Mouse (Mus musculus) kidney, postnatal 25 days (tissue): Measurements from ENCODE around the gene Aox3.

ENCODE experiments used
- DNase-seq, 2 experiments: peaks; one replicate each; pipeline ENCODE4 v3.0.0; 2021; ENCODE audit warnings: mixed read lengths in 2 of 2

The Aox3 gene

DNA sequence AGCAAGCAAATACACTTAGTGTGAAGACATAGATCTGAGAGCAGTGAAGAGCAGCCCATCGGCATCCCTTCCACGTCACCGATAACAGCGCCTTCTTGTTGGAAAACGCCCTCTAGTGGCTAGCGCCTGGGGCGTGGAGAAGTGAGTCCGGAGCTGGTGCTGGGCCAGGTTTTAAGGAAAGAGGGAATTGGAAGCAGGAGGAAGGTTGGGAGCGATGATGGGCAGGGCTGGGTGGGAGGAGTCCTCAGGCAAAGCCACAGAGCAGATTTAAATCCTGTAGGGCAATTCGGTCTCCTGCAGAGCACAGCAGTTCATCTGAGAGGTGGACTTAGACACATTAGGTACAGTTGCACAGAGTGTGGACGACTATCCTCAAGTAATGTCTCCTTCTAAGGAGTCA is at the start of gene Aox3:
Gene Aox3 (plus strand): TSS at position 251 of the 400 bp plus-strand sequence.
- DNase-seq, result peak; percentile 71 to 78

DNA sequence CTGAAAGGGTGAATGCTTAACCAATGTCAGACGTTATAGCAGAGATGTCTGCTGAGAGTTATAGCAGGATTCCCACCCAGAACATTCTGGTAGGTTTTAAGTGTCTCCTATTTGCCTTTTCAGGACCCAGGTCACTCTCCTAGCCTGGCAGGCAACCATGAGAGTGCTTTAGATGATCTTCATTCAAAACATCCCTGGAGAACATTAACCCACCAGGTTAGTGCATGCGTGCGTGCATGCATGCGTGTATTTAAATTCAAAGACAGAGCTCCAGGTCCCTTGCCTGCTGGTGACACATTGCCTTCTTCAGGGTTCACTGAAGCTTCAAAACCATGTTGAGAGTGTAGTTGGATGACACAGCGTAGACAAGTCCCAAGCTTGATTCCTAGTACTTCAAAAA is 47.8 kb upstream of the Aox3 start:
- DNase-seq, result peak in 1 of 2 experiments; percentile 5

DNA sequence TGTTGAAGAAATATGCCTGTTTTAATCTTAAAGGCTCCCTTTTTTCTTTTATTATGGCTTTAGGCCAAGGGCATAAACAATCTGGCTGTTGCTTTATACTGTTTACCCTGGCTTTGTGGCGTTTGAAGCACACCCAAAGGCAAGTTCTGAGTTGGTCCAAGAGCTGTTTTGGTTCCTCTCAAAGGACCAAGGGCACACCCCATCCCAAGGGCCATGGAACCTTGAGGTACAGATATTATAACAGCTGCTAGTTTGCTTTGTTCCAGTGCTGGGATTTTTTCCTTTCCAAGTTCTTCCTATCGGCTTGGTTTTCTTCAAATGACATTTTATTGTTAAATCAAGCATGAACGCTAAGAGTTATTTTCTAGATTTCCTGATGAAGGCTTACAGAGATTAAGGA is 47.3 kb upstream of the Aox3 start:
- DNase-seq, result no peak

DNA sequence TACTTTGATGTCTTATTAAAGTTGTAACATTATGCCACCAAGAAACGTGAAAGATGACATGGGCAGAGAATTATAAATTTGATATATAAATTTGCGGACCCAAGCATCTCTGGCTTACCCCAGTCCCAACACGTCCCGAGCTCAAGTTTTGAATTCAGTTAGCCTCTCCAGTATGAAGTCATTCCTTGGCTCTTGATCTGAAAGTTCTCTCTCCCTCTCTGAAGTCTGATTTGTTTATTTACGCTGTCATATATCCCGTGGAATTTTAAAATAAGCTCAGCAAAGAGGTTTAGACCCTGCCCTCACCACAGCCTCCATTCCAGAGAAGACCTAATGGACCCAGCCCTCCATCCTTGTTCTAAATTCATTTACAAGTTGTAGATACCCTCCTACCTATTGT is 43.7 kb upstream of the Aox3 start:
- no peak for DNase-seq

DNA sequence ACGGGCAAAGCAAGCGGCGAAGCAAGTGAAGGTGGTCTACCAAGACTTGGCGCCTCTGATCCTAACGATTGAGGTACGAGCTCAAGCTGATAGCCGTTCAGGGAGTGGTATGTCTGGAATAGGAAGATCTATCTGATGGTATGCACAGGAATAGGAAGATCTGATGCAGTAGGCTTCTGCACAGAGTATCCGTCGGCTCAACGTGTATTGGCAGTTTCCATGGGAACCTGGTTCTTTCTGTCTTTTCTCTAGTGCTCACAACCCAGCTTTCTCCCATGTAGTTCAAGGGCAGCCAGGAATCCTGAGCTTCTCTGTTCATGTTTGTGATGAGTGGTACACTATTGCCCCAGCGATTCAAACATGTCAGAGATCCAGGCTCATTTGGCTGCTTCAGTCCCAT is 42.8 kb upstream of the Aox3 start:
- no peak for DNase-seq

DNA sequence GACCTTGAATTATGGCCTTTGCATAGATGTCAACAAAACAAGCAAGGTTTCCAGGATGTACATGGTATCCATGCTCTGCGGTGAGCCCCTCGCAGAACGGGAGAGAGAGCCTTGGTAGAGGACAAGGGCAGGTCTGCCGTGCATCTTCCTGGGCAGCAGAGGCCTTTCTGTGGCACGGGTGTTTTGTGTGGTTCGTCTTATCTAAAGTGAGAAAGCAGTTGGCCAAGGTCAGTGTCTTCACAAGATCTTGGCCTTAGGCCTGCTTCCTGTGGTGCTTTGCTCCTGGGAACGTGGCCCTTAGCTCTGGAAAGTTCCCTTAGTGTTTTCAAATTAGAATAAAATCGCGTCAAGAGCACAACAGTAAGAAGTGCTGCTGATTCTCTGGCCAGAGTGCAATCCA is 41.9 kb upstream of the Aox3 start:
- DNase-seq, result no peak

DNA sequence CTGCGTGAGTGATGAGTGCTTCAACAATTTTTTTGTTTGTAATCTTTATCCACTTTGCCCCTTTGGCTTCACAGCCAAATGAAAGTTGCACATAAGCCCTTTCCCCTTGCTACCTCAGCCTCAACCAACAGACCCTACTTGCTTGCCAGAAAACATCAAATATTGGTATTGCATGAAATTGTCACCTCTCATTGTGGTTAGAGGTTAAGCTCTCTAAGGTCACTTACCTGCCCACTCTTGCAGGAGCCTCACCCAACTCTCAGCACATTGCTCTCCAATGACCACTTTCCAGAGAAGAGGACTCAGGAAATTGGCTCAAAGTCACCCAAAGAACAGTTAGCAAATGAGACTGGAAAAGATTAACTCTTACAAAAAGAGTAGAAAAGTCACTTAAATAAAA is 41.4 kb upstream of the Aox3 start:
- no peak for DNase-seq

DNA sequence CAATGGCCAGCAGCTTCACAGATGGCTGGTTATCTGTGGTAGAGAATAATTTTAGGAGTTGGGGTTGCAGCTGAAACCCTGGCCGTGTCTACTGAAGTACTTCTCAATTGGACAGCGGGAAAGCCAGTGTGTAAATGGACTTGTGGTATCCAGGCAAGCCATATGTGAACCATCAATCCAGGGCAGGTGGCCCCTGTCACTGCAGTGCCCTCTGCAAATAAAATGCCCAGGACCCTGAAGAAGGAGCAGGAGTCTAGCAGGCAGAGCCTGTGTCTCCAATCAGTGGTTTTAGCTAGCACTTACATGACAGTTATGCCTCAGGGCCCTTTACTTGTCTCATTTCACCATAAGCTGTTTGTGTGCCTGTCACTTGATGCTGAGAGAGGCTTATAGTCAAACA is 40.5 kb upstream of the Aox3 start:
- no peak for DNase-seq

DNA sequence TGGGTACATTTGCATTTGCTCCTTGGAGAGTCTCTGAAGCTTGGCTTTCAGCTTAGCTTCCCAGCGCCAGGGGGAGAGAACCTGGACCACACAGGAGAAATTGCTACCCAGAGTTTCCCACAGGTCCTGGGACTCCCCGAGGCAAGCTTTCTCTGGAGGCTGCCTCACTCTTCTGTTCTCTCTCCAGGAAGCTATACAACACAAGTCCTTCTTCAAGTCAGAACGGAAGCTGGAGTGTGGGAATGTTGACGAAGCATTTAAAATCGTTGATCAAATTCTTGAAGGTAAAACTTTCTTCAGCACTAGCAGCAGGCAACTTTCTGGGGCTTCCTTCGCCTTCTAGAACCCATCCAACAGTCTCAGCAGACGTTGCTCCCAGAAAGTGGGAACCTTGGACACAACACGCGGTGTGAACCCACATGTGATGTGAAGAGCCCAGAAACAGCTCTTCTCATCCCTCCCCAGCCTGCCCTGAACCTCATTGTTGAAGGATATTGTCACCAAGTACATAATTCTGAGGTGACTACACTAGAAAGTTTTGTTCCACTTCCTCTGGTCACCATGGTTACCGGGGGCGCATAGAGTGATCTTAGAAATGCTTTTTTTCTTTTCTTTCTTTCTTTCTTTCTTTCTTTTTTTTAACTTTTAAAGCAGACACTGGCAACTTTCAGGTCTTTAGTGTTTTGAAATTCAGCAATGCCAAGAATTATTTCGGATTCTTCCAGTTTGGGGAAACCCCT is 39.8 kb upstream of the Aox3 start:
- no peak for DNase-seq

DNA sequence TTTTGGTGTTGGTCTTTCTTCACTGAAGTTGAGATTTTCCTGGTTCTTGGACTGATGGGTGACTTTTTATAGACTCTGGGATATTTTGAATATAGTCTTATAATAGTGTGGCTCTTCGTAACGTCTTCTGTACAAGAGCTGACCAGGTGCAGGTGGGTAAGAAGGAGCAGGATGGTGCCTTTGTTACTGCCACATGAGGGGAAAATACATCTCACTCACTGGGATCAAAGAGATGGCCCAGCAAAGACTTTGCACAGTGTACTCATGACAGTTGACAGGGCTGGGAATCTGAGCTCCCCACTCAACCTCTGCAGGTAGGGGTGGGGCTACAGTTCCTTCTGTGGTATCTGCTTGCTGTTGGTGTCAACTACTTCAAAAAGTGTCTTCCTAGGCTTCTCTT is 38.7 kb upstream of the Aox3 start:
- DNase-seq, result no peak

DNA sequence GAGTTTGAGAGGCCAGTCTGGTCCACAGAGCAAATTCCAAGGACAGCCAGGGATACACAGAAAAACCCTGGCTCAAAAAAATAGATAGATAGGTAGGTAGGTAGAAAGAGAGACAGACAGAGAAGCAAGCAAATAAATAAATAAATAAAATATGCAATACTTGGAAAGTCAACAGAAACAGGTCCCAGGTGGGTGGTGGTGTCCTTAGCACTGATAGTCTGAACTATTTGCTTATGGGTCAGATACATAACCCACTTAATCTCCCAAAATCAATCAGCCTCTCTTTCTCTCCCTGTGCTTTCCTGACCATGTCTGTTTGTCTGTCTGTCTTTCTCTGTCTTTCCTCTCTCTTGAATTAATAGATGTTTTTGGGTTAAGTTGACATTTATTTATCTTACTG is 35.0 kb upstream of the Aox3 start:
- DNase-seq, result no peak

DNA sequence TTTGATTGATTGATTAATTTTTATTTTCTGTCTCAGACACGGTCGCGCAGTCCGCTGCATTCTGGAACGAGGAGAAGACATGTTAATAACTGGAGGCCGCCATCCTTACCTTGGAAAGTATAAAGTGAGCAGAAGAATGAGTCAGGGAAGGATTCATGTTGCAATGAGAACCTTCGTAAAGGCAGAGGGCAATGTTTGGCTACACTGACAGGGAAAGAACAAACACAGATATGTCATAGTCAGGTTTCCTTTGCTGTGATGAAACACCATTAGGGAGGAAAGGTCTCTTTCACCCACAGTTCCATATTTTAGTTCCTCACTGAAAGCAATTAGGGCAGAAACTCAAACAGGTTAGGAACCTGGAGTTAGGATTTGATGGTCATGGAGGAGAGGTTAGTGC is 34.5 kb upstream of the Aox3 start:
- DNase-seq, result no peak

DNA sequence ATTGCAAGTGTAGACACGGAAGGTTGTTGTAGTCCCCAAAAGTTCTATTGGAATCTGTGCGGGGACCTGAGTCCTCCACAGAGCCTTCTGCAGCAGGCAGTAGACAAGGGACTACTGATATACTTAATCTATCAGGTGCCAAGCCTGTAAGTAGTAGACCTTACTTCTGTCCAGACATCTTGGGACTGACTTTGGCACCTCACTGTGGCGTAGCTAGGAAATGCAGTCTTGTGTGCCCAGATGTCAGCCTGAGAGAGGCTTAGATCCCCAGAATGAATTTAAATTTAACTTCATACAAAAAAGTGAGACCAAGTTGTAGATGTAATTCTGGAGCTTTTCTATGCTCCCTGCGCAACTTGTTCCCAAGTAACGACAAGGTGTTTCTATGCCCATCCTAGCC is 33.2 kb upstream of the Aox3 start:
- peak in 1 of 2 experiments; percentile 19 for DNase-seq

DNA sequence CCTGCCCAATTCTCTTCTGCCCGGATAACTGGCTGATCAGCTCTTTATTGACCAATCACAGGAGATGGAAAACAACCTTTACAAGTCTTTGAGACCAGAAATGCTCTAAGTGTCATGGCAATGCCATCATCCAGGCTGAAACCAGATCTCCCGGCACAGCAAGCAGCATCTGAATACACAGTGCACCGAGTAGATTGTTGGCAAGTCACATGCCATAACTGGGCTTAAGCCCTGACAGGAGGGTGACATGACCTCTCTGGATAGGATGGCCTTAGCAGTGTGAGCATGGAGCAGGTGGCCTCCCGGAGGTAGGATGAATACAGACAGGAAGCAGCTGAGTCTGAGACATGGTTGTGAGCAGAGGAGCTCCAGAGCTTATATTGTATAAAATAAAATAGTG is 32.5 kb upstream of the Aox3 start:
- no peak for DNase-seq

DNA sequence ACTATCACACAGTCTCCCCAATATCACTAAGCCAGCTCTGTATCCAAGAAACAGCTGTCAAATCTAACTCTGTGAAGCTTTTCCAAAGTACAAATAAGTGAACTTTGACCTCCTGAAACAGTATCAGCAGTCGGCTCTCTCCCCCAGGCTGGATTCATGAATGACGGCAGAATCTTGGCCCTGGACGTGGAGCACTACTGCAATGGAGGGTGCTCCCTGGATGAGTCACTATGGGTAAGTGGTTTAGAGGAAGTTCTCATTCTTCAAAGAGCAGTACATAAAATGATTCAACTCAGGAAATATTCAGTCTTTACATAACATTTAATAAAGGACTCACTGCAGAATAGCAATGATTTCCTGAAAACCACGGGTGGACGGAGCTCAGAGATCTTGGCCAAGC is 31.6 kb upstream of the Aox3 start:
- DNase-seq, result no peak

DNA sequence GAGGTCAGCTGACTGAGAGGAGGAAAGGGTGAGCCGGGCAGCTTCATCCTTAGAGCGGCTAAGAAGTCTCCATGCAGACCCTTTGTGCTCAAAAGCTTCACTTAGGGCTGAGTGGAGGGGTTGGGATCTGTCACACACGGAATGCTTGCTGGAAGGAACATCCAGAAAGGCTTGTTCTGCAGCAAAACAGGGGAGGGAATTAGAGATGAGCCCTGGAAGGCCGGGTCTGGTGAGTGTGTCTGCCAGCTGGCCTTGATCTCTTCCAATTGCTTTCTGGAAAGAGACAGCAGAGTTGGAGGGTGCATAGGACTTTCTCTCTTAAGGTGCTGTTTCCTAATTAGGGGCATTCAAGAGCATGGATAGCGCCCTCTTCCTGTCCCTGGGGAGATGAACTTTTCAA is 23.6 kb upstream of the Aox3 start:
- DNase-seq, result no peak

DNA sequence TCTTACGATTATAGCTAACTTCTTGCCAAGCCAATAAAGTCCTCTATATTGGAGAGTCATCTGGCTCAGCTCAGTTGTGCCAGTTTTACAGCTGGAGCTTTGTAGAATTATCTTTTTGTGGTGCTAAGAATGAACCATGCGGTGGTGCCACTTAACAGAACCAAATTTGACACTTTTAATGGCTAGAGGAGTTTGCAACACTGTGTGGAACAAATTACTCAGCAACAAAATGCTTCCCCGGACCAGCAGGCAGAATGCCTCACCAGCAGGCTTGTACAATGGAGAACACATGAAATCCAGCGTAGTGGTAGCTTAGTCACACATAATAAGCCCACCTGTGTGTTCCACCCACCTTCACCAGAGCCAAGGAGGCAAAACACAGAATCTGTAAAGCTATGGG is 22.7 kb upstream of the Aox3 start:
- no peak for DNase-seq

DNA sequence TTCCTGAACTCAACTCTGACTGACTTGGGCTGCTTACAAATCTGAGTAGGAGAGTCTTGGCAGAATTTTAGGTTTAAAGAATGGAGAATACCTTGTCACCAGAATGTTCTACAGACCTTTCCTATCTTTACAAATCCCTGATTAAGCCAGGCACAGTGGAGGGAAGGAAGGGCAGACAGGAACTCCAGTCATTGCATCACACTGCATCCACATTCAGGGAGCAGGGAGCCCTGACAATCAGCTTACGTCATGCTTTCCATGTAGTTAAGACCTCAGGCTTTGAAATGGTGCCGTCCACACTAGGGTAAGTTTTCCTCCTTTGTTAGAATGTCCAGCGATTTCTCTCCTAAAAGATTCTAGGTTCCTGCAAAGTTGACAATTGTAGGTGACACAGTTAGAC is 21.7 kb upstream of the Aox3 start:
- DNase-seq, result no peak

DNA sequence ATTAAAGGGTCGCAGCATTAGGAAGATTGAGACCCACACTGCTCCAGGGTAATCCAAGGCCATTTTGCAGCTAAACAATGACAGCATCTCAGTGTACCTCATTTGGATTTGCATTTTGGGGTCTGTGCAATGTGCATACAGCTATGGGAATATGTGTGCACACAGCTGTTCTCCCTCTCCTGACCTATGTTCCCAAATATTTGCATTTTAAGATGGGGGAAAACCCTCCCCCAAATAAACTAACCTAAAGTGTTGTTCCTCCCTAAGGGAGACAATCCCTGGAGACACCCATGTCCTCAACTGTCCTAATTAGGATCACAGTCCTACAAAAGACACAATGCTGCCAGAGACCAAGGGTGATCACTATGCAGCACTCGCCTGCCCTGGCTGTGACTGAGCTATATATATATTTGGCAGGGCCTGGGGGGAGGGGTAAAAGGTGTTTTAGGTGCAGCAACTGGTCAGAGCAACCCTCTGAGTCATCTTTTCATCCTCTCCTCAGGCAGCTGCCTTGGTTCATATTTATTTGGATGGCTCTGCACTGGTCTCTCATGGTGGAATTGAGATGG is 20.9 kb upstream of the Aox3 start:
- no peak for DNase-seq

DNA sequence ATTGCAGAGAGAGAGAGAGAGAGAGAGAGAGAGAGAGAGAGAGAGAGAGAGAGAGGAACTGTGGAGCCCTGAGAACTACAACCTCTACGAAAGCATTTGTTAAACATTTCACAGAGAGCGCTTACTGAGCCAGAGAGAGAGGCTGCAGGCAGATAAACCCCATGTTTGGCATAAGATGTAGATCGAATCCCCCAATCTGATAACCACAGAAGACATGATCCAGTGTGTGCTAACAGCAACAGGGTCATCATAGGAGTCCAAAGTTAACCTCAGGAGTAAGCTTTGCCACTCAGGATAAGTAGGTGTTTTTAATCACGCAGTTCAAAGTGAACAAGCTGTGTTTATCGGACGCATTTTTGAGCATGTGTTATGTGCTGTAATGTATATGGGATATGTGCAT is 15.6 kb upstream of the Aox3 start:
- no peak for DNase-seq

DNA sequence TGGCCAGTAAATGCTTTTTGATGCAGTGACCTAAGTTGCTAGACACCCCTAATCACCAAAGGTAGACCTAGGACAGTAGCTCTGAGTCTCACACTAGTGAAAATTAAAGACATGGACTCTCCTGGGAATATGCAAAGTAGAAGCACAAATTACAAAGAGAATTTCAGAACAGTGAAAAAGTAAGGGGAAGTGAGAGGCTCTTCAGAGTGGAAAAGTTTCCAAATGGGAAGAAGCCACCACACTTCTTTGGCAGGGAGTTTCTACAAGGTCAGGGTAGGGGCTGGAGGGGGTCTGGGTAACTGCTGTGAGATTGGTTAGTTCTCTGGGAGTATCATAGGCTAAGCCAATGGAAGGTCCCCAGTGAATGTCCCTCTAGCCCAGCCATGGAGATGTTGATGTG is 13.8 kb upstream of the Aox3 start:
- DNase-seq, result no peak

DNA sequence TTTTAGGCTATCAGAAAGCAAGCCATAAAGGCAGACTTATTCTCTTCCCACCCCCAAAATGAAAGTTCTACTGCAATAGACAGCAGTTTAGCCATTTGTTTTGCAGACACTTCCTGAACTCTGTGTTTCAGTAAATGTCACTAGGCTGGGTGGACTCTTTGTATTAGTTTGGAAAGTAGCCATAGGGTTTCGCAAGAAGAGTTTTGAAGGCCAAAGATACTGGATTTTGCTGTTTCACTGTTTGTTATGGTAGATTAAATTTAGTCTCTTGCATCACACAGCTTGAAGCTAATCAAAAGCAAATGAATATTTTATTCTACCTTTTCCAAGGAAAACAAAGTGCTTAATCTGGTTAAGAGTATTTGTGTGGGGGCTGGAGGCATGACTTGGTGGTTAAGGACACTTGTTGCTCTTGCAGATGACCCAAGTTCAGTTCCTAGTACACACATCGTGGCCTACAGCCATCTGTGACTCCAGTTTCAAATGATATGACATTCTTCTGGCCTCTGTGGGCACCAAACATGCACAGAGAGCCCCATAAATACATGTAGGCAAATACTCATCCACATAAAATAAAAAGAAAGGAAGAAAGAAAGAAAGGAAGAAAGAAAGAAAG is 11.3 kb upstream of the Aox3 start:
- DNase-seq, result peak in 1 of 2 experiments; percentile 3

DNA sequence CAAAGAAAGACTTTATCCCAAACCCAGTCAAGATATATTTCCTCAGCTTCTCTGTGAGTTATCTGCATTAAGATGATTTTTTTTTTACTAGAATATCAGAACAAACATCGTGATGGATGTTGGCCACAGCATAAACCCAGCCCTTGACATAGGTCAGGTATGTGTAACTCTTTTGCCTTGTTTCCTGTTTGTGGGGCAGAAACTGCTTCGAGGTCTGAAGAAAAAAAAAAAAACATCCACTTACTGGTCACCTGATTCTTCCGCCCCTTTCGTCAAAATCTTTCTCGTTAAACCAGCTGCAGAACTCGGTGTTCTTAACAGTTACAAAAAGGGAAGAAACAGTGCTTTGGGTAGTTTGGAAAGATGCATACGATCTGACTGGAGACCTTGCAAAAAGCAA is 10.4 kb upstream of the Aox3 start:
- DNase-seq, result no peak

DNA sequence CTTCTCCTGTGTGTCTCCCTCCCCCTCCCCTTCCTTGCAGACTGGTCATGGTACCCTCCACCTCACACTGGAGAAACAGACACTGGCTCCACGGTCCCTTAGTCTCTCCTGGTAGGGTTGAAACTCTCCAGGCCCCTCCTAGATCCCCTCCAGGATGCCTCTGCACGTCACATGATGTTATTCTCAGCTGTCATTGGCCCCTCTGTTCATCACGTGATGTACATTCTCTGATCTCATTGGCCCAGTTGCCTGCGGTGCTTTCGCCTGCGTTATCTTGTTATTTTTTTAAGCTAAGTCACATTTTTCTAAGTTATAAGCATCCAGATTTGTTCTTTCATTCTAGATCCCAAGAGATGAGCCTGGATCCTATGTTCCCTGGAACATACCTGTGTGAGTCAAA is 7.2 kb upstream of the Aox3 start:
- no peak for DNase-seq

DNA sequence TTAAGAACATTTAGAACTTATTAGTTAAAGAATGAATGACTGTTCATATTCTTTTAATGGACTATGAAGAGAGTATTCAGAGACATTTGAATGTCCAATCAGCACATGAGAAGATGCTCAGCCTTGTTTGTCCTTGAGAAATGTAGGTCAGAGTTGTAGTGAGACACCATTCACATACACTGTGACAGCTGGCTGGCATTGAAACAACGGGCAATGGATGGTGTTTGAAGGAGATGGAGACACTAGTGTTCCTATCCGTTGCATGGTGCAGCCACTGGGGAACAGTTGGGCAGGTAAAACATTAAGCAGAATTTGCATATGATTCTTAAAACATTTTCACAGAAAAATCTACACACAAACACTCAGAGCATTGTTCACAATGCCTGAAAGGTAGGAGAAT is 5.9 kb upstream of the Aox3 start:
- no peak for DNase-seq
